Mouse (Mus musculus) kidney, embryonic 14.5 days (tissue): ENCODE data around the gene Gna15. TPM values are rescaled to one million over a fixed set of nuclear protein-coding genes. Genes with fewer than 3 reads are reported as not detected.

Experiments used
- ATAC-seq: fragments of 200-750 bp; cut with Nextera tagmentation; 2 replicates; pipeline ENCODE4 v1.8.0; 2017; ENCODE audit warnings: moderate number of reproducible peaks, mild to moderate bottlenecking, moderate TSS enrichment, moderate library complexity; ENCODE audit not compliant: low FRiP score, low TSS enrichment
- H3K27ac ChIP-seq: fragments of 300-500 bp; sonication (generic); 2 replicates; pipeline ENCODE4 v1.5.1; 2014; ENCODE audit warnings: low read depth, mild to moderate bottlenecking, low read length, moderate library complexity, mixed read lengths
- H3K27me3 ChIP-seq: fragments of 300-500 bp; sonication (generic); 2 replicates; pipeline ENCODE4 v1.6.1; 2014; ENCODE audit warnings: mild to moderate bottlenecking, low read length; ENCODE audit not compliant: control insufficient read depth, insufficient read depth
- H3K36me3 ChIP-seq: fragments of 300-500 bp; sonication (generic); 2 replicates; pipeline ENCODE4 v1.6.1; 2014; ENCODE audit warnings: low read length, mixed read lengths; ENCODE audit not compliant: control insufficient read depth, insufficient read depth
- H3K4me1 ChIP-seq: fragments of 300-500 bp; sonication (generic); 2 replicates; pipeline ENCODE4 v1.6.1; 2014; ENCODE audit warnings: low read length, mixed read lengths; ENCODE audit not compliant: control insufficient read depth, insufficient read depth
- H3K4me2 ChIP-seq: fragments of 300-500 bp; sonication (generic); replicated peaks from 2 replicates; pipeline ENCODE4 v1.6.1; 2014; ENCODE audit warnings: low read depth, mild to moderate bottlenecking, low read length
- H3K4me3 ChIP-seq: fragments of 300-500 bp; sonication (generic); 2 replicates; pipeline ENCODE4 v1.5.1; 2014; ENCODE audit warnings: mild to moderate bottlenecking, low read length
- H3K9ac ChIP-seq: fragments of 300-500 bp; sonication (generic); 2 replicates; pipeline ENCODE4 v1.6.1; 2014; ENCODE audit warnings: low read depth, mild to moderate bottlenecking, low read length, moderate library complexity
- H3K9me3 ChIP-seq: fragments of 300-500 bp; sonication (generic); 2 replicates; pipeline ENCODE4 v1.6.1; 2016; ENCODE audit warnings: low read length; ENCODE audit not compliant: control insufficient read depth
- WGBS: fragments of 180-500 bp; shearing (Covaris S2); extraction: QIAGEN DNeasy Blood & Tissue Kit; methylation state at CpG from one replicate; pipeline ENCODE4 v1.1.7; 2014; 5-methylcytosine and 5-hydroxymethylcytosine counted together
- polyA plus RNA-seq: library from polyadenylated mRNA; unstranded; fragments of >200 nt; fragmentation: Nextera tagmentation; extraction: Ambion mirVana; gene quantifications from 2 replicates; pipeline ENCODE4 v1.2.1, GENCODE M21; 2014

Gene Gna15
- polyA plus RNA-seq, 1 experiment from 2014 or later = 0.60 TPM

DNA sequence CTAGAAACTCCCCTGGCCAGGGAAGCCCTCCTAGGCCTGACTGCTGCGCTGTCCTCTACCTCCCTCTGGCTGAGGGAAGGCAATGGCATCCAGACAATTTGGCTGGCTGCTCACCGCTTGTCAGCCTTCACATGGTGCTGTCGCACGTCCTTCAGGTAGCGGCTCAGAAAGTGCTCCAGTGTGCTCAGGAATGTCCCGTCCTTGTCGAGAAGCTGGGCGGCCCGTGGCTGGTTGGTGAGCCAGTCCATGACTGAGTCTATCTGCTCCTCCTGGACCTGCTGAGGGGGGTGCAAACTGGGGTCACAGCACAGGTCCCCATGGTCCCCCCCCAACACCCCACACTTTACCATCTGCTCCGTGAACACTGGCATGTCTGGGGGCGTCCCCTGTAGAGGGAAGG lies 35.9 kb downstream of the Gna15 start:
- no peaks in the 10 kb centered on the region for H3K9me3 ChIP-seq
- no peak overlapping the region for H3K27ac ChIP-seq
- no peak overlapping the region for H3K9ac ChIP-seq
- H3K36me3 ChIP-seq = peaks cover 70% of the 10 kb centered on the region
- no peak overlapping the region for H3K4me3 ChIP-seq
- H3K27me3 ChIP-seq = no peaks in the 10 kb centered on the region
- WGBS = 88% methylated on average over 11 of the region's 11 CpGs
- ATAC-seq = no peak
- no peaks in the 10 kb centered on the region for H3K4me1 ChIP-seq
- no peak overlapping the region for H3K4me2 ChIP-seq

DNA sequence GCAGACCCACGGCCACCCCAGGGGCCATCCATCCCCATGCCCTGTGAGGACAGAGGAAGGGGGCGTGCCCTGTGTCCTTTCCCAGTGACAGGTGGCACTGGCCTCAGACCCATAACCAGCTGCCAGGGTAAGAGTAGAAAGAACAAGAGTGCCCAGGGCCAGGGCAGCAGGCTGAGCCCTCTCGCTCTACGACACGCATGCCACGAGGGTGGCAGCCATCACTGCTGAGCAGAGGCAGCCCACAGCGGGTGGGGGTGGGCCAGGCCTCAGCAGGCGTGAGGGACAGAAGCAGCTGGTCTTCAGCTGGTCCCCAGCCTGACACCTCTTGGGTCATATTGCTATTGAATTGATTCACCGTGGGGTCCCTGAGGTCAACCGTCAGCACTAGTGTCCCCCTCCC lies 37.5 kb downstream of the Gna15 start:
- H3K4me3 ChIP-seq = no peak overlapping the region
- H3K9me3 ChIP-seq = no peaks in the 10 kb centered on the region
- peaks cover 8% of the 10 kb centered on the region for H3K27me3 ChIP-seq
- WGBS = 89% methylated on average over 10 of the region's 10 CpGs
- no peak; the same call in 1 of the 2 replicates for ATAC-seq
- H3K4me2 ChIP-seq = no peak overlapping the region
- peaks cover 54% of the 10 kb centered on the region for H3K36me3 ChIP-seq
- no peak overlapping the region for H3K27ac ChIP-seq
- H3K4me1 ChIP-seq = 0 out of 2 replicates have a peak, but pooled peaks cover 3% of the 10 kb centered on the region
- H3K9ac ChIP-seq = no peak overlapping the region

DNA sequence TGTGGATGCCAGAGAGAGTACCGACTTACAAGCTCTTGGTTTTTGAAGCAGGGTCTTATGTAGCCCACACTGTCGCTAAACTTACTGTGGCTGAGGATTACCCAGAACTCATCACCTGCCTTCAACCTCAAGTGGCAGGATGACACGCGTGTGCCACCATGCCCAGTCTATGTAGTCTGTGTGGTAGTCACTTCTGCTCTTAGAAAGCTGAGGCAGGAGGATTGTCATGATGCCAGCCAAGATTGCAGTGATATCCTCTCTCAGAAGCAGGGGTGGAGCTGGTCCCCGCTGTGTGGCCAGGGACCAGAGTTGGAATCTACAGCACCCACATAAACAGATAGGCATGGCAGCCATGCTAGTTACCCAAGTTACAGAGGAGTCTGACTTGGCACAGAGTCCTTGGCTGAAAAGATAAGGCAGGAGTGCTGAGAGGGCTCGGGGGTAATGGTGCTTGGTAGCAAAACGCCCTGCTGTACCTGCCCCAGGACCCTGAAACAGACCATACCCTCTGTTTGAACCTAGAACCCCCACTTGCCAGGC lies 38.5 kb downstream of the Gna15 start:
- WGBS = 72% methylated on average over 7 of the region's 7 CpGs
- H3K4me2 ChIP-seq = no peak overlapping the region
- H3K36me3 ChIP-seq = peaks cover 45% of the 10 kb centered on the region
- H3K27me3 ChIP-seq = peaks cover 12% of the 10 kb centered on the region
- ATAC-seq = no peak
- no peak overlapping the region for H3K27ac ChIP-seq
- H3K9me3 ChIP-seq = no peaks in the 10 kb centered on the region
- no peak overlapping the region for H3K9ac ChIP-seq
- H3K4me3 ChIP-seq = no peak overlapping the region
- 0 out of 2 replicates have a peak, but pooled peaks cover 3% of the 10 kb centered on the region for H3K4me1 ChIP-seq

DNA sequence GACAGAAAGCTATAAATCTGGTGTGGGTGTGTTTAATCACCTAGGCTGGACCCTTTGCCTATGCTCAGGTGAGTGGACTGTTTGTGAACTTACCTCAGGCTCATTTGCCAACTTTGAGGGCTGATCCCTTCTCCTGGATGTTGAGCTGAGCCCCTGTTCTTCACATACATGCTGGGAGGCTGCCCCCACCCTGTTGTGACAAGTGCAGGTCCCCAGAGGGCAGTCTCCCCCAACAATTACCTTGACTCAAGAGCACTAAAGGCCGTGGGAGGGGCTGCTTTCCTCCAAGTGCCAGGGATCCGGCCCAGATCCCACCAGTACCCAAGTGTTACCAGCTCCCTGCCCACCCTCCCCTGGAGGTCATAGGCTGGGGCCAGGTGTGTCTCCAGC lies 39.0 kb downstream of the Gna15 start:
- Histone ChIP-seq H3K4me2 (no peak overlapping the region), H3K4me3 (no peak overlapping the region), H3K9me3 (no peaks in the 10 kb centered on the region), H3K9ac (no peak overlapping the region), H3K36me3 (peaks cover 40% of the 10 kb centered on the region), H3K27me3 (peaks cover 12% of the 10 kb centered on the region), H3K4me1 (0 out of 2 replicates have a peak, but pooled peaks cover 3% of the 10 kb centered on the region), H3K27ac (no peak overlapping the region)
- ATAC-seq = no peak
- 27% methylated on average over 2 of the region's 2 CpGs for whole genome bisulfite sequencing

DNA sequence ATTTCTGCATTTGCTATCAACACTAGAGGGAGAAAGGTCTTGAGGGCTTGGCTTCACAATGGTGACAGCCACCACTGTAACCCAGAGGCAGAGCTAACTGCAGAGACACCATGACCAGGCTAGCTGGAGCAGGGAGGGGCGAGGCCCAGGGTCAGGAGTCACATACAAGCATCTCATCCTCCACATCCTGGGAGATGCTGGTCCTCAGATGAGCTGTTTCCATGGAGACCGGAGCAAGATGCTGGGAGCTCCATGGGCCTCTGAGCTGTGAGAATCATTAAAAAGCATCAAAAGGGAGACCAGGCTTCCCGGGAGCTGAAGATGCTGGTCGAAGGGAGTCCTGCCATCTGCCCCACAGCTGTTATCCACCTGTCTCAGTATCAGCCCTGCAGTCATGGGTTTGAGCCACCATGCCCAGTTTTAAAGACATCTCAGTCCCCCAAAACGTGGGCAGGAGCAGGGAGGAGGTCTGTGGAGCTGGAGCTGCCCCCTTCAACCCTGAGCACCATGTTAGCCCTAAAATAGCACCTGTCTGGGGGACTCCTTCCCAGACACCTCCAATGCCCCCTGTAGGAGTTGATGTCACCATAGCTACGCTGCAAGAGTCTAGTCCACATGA lies 39.5 kb downstream of the Gna15 start:
- H3K4me1 ChIP-seq = 0 out of 2 replicates have a peak, but pooled peaks cover 3% of the 10 kb centered on the region

DNA sequence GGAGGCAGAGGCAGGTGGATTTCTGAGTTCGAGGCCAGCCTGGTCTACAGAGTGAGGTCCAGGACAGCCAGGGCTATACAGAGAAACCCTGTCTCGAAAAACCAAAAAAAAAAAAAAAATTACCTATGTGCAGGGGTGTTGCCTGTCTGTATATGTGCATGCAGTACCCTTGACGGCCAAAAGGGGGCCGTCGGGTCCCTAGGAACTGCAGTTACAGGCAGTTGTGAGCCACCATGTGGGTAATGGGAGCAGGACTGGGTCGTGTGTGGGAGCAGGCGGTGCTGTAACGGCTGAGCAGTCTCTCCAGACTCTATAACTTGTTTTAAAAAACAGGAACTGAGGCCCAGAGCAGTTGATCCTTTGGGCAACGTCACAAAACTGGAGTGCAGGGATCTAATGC lies 40.0 kb downstream of the Gna15 start:
- 23% methylated on average over 9 of the region's 9 CpGs for WGBS
- Histone ChIP-seq H3K27me3 (peaks cover 12% of the 10 kb centered on the region), H3K36me3 (peaks cover 29% of the 10 kb centered on the region)

More for the DNA sequence above, 39.5 kb downstream of the Gna15 start:
- no peak overlapping the region for H3K27ac ChIP-seq
- 59% methylated on average over 6 of the region's 6 CpGs for WGBS
- H3K4me2 ChIP-seq = no peak overlapping the region
- H3K9me3 ChIP-seq = no peaks in the 10 kb centered on the region
- peaks cover 12% of the 10 kb centered on the region for H3K27me3 ChIP-seq
- H3K9ac ChIP-seq = no peak overlapping the region
- peaks cover 35% of the 10 kb centered on the region for H3K36me3 ChIP-seq
- H3K4me3 ChIP-seq = no peak overlapping the region
- no peak for ATAC-seq

DNA sequence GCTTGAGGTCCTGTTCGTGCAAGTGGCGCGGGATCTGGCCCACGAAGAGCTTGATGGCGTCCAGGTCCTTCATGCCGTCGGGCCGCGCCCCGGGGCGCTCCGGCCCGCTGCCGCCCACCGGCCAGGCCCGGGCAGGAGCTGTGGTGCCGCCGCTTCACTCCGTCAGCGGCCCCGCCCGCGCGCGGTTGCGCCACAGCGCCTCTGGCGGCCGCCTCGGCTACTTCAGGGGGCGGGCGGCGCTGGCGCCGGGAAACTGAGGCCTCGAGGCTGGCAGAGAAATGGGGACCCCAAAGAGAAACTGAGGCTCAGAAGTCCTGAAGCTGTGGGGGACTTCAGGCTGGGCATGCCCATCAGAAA lies 41.5 kb downstream of the Gna15 start, which contains the start of gene Celf5:
TSS of gene Celf5 (minus strand) at position 177 of the 357 bp plus-strand sequence.
- WGBS = under 1% methylated on average over 36 of the region's 36 CpGs
- H3K4me1 ChIP-seq = 0 out of 2 replicates have a peak, but pooled peaks cover 3% of the 10 kb centered on the region
- H3K4me2 ChIP-seq = peak within 1 kb of the TSS; percentile 72
- H3K9ac ChIP-seq = 0 out of 2 replicates have a peak within 1 kb of the TSS, but pooled peaks have one; percentile 18
- H3K27ac ChIP-seq = no peak within 1 kb of the TSS
- peaks cover 13% of the 10 kb centered on the region for H3K27me3 ChIP-seq
- peaks cover 14% of the 10 kb centered on the region; the same call in 1 of the 2 replicates for H3K36me3 ChIP-seq
- no peaks in the 10 kb centered on the region for H3K9me3 ChIP-seq
- H3K4me3 ChIP-seq = peak within 1 kb of the TSS; percentile 42
- peak; percentile 43 for ATAC-seq

More for the DNA sequence above, 40.0 kb downstream of the Gna15 start:
- Histone ChIP-seq H3K4me3 (no peak overlapping the region), H3K4me1 (0 out of 2 replicates have a peak, but pooled peaks cover 3% of the 10 kb centered on the region), H3K4me2 (no peak overlapping the region), H3K9me3 (no peaks in the 10 kb centered on the region), H3K27ac (no peak overlapping the region), H3K9ac (no peak overlapping the region)
- no peak for ATAC-seq

DNA sequence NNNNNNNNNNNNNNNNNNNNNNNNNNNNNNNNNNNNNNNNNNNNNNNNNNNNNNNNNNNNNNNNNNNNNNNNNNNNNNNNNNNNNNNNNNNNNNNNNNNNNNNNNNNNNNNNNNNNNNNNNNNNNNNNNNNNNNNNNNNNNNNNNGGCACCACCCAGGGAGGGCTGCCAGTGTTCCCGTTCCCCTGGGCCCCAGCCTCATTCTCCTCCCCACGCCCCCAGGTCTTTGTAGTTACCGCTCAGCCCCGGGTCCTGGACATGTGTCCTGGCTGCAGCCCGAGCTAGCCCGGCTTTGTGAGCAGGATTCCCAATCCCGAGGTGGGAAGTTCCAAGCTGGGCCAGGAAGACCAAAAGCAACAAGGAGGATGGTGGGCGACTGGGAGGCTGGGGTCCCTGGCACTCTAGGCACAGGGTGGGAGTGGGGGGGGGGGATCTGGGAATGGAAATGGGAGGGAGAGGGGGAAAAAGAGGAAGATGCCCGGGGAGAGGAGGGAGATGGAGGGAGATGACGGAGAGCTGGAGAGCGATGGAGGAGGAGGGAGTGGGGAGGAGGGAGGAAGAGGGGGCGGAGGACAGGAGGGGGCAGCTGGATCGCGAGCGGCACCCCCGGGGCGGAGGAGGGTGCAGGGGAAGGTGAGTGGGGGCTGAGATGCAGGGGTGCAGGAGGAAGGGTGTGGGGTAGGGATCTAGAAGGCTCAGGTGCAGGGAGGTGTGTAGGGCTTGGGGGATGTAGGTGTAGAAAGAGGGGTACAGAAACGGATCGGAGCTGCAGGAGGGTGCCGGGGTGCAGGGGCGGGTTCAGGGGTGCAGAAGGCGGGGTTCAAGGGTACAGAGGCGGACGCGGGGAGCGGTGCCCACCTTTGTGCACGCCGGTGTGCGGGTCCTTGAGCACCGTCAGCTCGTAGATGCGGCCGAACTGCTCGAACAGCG lies 42.2 kb downstream of the Gna15 start:
- ATAC-seq = peak; percentile 9
- 0 out of 2 replicates have a peak overlapping the region, but pooled peaks have one; percentile 18 for H3K9ac ChIP-seq
- peak overlapping the region; percentile 72 for H3K4me2 ChIP-seq
- WGBS = 3% methylated on average over 34 of the region's 35 CpGs
- H3K9me3 ChIP-seq = no peaks in the 10 kb centered on the region
- H3K4me1 ChIP-seq = 0 out of 2 replicates have a peak, but pooled peaks cover 3% of the 10 kb centered on the region
- peak overlapping the region; percentile 42 for H3K4me3 ChIP-seq
- no peak overlapping the region for H3K27ac ChIP-seq
- peaks cover 8% of the 10 kb centered on the region; the same call in 1 of the 2 replicates for H3K36me3 ChIP-seq
- H3K27me3 ChIP-seq = peaks cover 19% of the 10 kb centered on the region
